Mouse (Mus musculus) limb, embryonic 11.5 days (tissue): ENCODE measurements around the gene Pitx1. TPM values are rescaled to one million over a fixed set of nuclear protein-coding genes. Genes with fewer than 3 reads are reported as not detected.

Experiments
- ATAC-seq: fragments of 200-750 bp; cut with Nextera tagmentation; 2 replicates; pipeline ENCODE4 v1.8.0; 2017; ENCODE audit warnings: low read depth; ENCODE audit not compliant: insufficient number of reproducible peaks, low FRiP score, low TSS enrichment
- DNase-seq: peaks from one replicate; pipeline ENCODE4 v3.0.0-alpha.2; 2015; ENCODE audit warnings: low spot score
- H3K27ac ChIP-seq: fragments of 300-500 bp; sonication (generic); replicated peaks from 2 replicates; pipeline ENCODE4 v1.5.1; 2014; ENCODE audit warnings: low read depth, mild to moderate bottlenecking, low read length
- H3K27me3 ChIP-seq: fragments of 300-500 bp; sonication (generic); 2 replicates; pipeline ENCODE4 v1.6.1; 2014; ENCODE audit warnings: mild to moderate bottlenecking, low read length, mixed read lengths; ENCODE audit not compliant: control insufficient read depth, insufficient read depth
- H3K36me3 ChIP-seq: fragments of 300-500 bp; sonication (generic); 2 replicates; pipeline ENCODE4 v1.6.1; 2014; ENCODE audit warnings: mild to moderate bottlenecking, low read length, moderate library complexity, mixed read lengths; ENCODE audit not compliant: control insufficient read depth, insufficient read depth
- H3K4me1 ChIP-seq: fragments of 300-500 bp; sonication (generic); 2 replicates; pipeline ENCODE4 v1.6.1; 2014; ENCODE audit warnings: low read length, mixed read lengths; ENCODE audit not compliant: control insufficient read depth, insufficient read depth
- H3K4me2 ChIP-seq: fragments of 300-500 bp; sonication (generic); 2 replicates; pipeline ENCODE4 v1.6.1; 2014; ENCODE audit warnings: low read depth, mild to moderate bottlenecking, moderate library complexity; ENCODE audit not compliant: severe bottlenecking
- H3K4me3 ChIP-seq: fragments of 300-500 bp; sonication (generic); 2 replicates; pipeline ENCODE4 v1.5.1; 2014; ENCODE audit warnings: low read depth, low read length
- H3K9ac ChIP-seq: fragments of 300-500 bp; sonication (generic); 2 replicates; pipeline ENCODE4 v1.6.1; 2014; ENCODE audit warnings: mild to moderate bottlenecking, low read length
- H3K9me3 ChIP-seq: fragments of 300-500 bp; sonication (generic); 2 replicates; pipeline ENCODE4 v1.6.1; 2016; ENCODE audit warnings: low read length; ENCODE audit not compliant: control insufficient read depth
- WGBS: fragments of 180-500 bp; shearing (Covaris S2); extraction: QIAGEN DNeasy Blood & Tissue Kit; methylation state at CpG from one replicate; pipeline ENCODE4 v1.1.7; 2014; 5-methylcytosine and 5-hydroxymethylcytosine counted together
- polyA plus RNA-seq: library from polyadenylated mRNA; unstranded; fragments of >200 nt; fragmentation: Nextera tagmentation; extraction: Ambion mirVana; gene quantifications from 2 replicates; pipeline ENCODE4 v1.2.1, GENCODE M21; 2014

Pitx1 gene
- polyA plus RNA-seq = 155 and 197 TPM in 2 replicates

- Histone ChIP-seq H3K4me1 (peaks cover 17% of the 10 kb centered on the region), H3K27me3 (peaks cover 63% of the 10 kb centered on the region), H3K36me3 (no peaks in the 10 kb centered on the region), H3K9me3 (no peaks in the 10 kb centered on the region), H3K9ac (peak within 1 kb of the TSS; percentile 97), H3K4me2 (peak within 1 kb of the TSS; percentile 67), H3K4me3 (peak within 1 kb of the TSS; percentile 70), H3K27ac (peak within 1 kb of the TSS; percentile 93)
- 0 out of 2 replicates have a peak, but pooled peaks have one; percentile 17 for ATAC-seq
- DNase-seq = peak; percentile 63
- WGBS = under 1% methylated on average over 33 of the region's 36 CpGs
These were observed at the start of gene Pitx1 for GRCm38 (mm10) chr13:55836142-55836625. Gene Pitx1 (minus strand): TSS chr13:55836192.

- 56% methylated on average over 16 of the region's 16 CpGs for WGBS
- ATAC-seq = no peak
These were observed 45.6 kb upstream of the Pitx1 start for GRCm38 (mm10) chr13:55881431-55882202.

GRCm38 (mm10) chr13:55878353-55878752, 42.4 kb upstream of the Pitx1 start:
- WGBS = 90% methylated on average over 4 of the region's 4 CpGs
- DNase-seq = no peak
- no peak overlapping the region for H3K9ac ChIP-seq
- ATAC-seq = no peak
- no peaks in the 10 kb centered on the region for H3K27me3 ChIP-seq
- H3K4me3 ChIP-seq = no peak overlapping the region
- H3K27ac ChIP-seq = no peak overlapping the region
- no peaks in the 10 kb centered on the region for H3K36me3 ChIP-seq
- H3K4me2 ChIP-seq = no peak overlapping the region
- no peaks in the 10 kb centered on the region for H3K4me1 ChIP-seq
- H3K9me3 ChIP-seq = no peaks in the 10 kb centered on the region

More at GRCm38 (mm10) chr13:55881431-55882202, 45.6 kb upstream of the Pitx1 start:
- Histone ChIP-seq H3K27ac (no peak overlapping the region), H3K4me1 (no peaks in the 10 kb centered on the region), H3K9ac (no peak overlapping the region), H3K27me3 (no peaks in the 10 kb centered on the region), H3K4me3 (no peak overlapping the region), H3K36me3 (no peaks in the 10 kb centered on the region), H3K9me3 (no peaks in the 10 kb centered on the region), H3K4me2 (no peak overlapping the region)
- DNase-seq = no peak

- ATAC-seq = no peak
- H3K27me3 ChIP-seq = no peaks in the 10 kb centered on the region
- 83% methylated on average over 7 of the region's 7 CpGs for WGBS
These were observed 35.4 kb upstream of the Pitx1 start for GRCm38 (mm10) chr13:55871410-55871809.

GRCm38 (mm10) chr13:55870001-55870400, 34.0 kb upstream of the Pitx1 start:
- ATAC-seq (no peak), DNase-seq (no peak)
- no peaks in the 10 kb centered on the region for H3K4me1 ChIP-seq
- no peaks in the 10 kb centered on the region for H3K27me3 ChIP-seq
- H3K9me3 ChIP-seq = no peaks in the 10 kb centered on the region
- H3K4me3 ChIP-seq = no peak overlapping the region
- no peak overlapping the region for H3K27ac ChIP-seq
- WGBS = 88% methylated on average over 1 of the region's 1 CpGs
- H3K4me2 ChIP-seq = no peak overlapping the region
- no peak overlapping the region for H3K9ac ChIP-seq
- no peaks in the 10 kb centered on the region for H3K36me3 ChIP-seq

More at GRCm38 (mm10) chr13:55871410-55871809, 35.4 kb upstream of the Pitx1 start:
- Histone ChIP-seq H3K4me1 (no peaks in the 10 kb centered on the region), H3K36me3 (no peaks in the 10 kb centered on the region), H3K4me3 (no peak overlapping the region), H3K27ac (no peak overlapping the region), H3K9me3 (no peaks in the 10 kb centered on the region), H3K9ac (no peak overlapping the region), H3K4me2 (no peak overlapping the region)
- no peak for DNase-seq

GRCm38 (mm10) chr13:55867540-55868103, 31.6 kb upstream of the Pitx1 start:
- H3K9me3 ChIP-seq = no peaks in the 10 kb centered on the region
- no peak overlapping the region for H3K4me2 ChIP-seq
- no peaks in the 10 kb centered on the region for H3K4me1 ChIP-seq
- DNase-seq (no peak), ATAC-seq (no peak)
- H3K27ac ChIP-seq = no peak overlapping the region
- H3K9ac ChIP-seq = no peak overlapping the region
- no peak overlapping the region for H3K4me3 ChIP-seq
- no peaks in the 10 kb centered on the region for H3K36me3 ChIP-seq
- 69% methylated on average over 13 of the region's 13 CpGs for WGBS
- H3K27me3 ChIP-seq = no peaks in the 10 kb centered on the region

GRCm38 (mm10) chr13:55860483-55860882, 24.5 kb upstream of the Pitx1 start:
- no peaks in the 10 kb centered on the region for H3K36me3 ChIP-seq
- H3K9me3 ChIP-seq = no peaks in the 10 kb centered on the region
- H3K27ac ChIP-seq = no peak overlapping the region
- H3K9ac ChIP-seq = no peak overlapping the region
- ATAC-seq (no peak), DNase-seq (no peak)
- no peak overlapping the region for H3K4me2 ChIP-seq
- 69% methylated on average over 10 of the region's 10 CpGs for WGBS
- H3K27me3 ChIP-seq = 0 out of 2 replicates have a peak, but pooled peaks cover 3% of the 10 kb centered on the region
- H3K4me1 ChIP-seq = peaks cover 10% of the 10 kb centered on the region; the same call in 1 of the 2 replicates
- no peak overlapping the region for H3K4me3 ChIP-seq

GRCm38 (mm10) chr13:55858463-55858862, 22.5 kb upstream of the Pitx1 start:
- Histone ChIP-seq H3K27ac (no peak overlapping the region), H3K27me3 (0 out of 2 replicates have a peak, but pooled peaks cover 3% of the 10 kb centered on the region), H3K4me3 (no peak overlapping the region), H3K9ac (no peak overlapping the region), H3K4me1 (peaks cover 11% of the 10 kb centered on the region; the same call in 1 of the 2 replicates), H3K36me3 (no peaks in the 10 kb centered on the region), H3K9me3 (no peaks in the 10 kb centered on the region), H3K4me2 (no peak overlapping the region)
- ATAC-seq (no peak), DNase-seq (no peak)
- 91% methylated on average over 5 of the region's 5 CpGs for WGBS
